Mouse (Mus musculus) testis, postnatal 10 days (tissue): ENCODE data around the gene Cldn2.

Source experiments
- DNase-seq: peaks from one replicate; pipeline ENCODE4 v3.0.0; 2021; ENCODE audit warnings: low spot score

The Cldn2 gene

GRCm38 (mm10) chrX:139808085-139808484 lies 7.5 kb downstream of the Cldn2 start:
- DNase-seq: no peak

GRCm38 (mm10) chrX:139808501-139808900 lies 7.9 kb downstream of the Cldn2 start:
- no peak for DNase-seq

GRCm38 (mm10) chrX:139812636-139813298 lies 12.1 kb downstream of the Cldn2 start:
- no peak for DNase-seq

DNA sequence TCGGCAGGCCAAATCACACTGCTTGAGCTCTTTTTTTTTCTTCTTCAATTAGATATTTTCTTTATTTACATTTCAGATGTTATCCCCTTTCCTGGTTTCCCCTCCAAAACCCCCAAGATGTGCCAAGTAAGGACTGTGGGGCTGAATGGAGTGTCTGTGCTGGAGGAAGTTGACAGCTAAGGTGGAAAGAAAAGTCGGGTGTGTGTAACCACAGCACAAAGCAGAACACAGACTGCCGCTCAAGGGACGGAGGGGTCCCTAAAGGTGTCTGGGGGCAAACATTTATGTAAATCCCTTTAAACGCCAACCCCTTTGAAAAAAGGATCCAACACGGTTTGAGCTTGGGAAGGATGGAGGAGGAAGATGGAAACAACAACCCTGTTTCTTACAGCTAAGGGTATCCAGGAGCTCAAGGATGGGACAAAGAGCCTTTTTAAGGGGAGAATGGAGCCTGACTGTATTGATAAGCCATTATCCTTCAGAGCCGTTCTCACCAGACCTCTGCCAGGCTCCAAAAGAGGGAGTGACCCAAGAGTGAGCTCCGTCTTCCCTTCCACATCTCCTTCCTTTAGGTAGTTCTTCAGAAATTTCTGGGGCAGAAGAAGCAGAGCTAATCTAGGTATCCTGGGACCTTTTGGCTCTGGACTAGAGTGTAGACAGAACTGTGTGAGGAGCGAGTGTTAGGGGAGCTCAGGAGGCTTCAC lies 12.8 kb downstream of the Cldn2 start:
- no peak for DNase-seq

DNA sequence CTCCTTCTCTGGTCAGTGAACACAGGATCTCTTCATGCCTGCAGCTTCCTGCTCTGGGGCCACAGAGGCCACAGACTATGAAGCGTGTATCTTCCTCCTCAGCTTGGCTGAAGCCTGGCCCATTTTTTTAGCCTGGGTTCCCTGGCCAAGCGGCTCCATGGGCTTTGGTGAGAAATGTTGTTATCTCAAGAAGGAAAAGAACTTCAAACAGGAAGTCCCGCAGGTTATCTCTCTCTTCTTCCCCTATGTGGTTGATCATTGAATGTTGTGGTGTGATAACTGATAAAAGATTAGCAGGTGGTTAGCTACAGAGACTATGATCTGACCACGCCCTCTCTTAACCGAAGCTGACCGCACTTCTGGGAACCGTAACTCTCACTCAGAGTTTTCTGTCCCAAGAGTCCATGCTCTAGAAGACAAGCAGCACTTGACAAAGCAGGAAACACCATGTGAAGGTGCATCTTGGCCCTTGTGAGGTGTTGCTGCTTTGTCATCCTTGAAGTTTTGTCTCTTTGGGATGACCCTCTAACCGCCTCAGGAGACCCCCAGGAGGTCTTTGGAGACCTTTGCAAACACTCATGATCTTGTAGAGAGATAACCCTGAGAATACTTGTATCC lies 13.5 kb downstream of the Cldn2 start:
- no peak for DNase-seq

DNA sequence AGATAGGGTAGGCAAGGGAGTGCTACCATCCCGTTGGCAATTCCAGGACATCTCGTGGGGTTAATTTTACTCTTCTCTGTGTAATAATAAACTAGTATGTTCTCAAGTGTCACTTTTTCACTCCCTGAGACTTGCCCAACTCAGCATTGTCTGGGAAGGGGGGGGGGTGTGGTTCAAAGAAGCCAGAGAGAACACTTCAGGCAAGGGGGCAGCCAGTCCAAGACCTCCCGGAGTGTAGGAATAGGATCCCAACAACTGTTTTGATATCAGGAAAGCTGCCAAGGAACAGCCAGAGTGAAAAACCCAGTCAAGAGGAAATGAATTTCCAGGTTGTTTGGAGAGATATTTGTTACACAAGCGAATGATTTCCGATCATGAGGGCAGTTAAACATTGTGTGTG lies 14.6 kb downstream of the Cldn2 start:
- DNase-seq: no peak

DNA sequence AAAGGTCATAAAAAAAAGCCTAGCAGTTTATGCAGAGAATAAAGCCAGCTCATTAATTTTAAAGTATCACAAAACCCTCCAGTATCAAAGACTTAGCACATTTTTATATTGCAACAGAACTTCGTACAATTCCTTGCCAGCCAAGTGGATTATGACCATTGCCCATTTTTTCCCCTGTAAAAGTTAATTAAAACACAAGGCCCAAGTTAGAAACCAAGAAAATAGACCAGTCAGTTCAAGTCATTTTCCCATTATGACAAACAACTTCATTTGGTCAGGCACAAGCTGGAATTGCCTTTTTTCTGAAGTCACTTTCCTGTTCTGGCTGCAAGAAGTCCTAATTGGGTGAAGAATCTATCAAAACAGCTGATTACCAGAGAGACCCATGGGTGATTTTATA lies 24.8 kb downstream of the Cldn2 start:
- no peak for DNase-seq

- no peak for DNase-seq
Measured at GRCm38 (mm10) chrX:139826926-139827325, 26.3 kb downstream of the Cldn2 start.

- no peak for DNase-seq
Measured at GRCm38 (mm10) chrX:139828363-139829092, 27.9 kb downstream of the Cldn2 start.

DNA sequence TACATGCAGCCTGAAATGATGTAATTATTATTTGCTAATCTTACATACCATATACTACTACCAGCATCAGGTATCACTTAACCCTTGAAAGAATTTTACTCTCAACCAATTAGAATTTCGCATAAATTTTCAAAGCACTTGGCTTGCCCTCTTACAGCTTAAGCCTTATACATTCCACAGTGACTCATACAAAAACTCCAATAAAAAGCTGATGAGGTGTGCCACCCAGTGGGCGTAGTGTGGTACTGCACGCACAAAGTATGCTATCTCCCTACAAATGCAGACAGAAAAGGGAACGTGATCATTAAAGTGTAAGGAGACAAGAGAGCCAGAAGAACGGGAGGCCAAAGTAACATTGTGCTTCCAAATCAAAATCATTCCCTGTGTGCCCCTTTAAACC lies 31.8 kb downstream of the Cldn2 start:
- peak; percentile 50 for DNase-seq

DNA sequence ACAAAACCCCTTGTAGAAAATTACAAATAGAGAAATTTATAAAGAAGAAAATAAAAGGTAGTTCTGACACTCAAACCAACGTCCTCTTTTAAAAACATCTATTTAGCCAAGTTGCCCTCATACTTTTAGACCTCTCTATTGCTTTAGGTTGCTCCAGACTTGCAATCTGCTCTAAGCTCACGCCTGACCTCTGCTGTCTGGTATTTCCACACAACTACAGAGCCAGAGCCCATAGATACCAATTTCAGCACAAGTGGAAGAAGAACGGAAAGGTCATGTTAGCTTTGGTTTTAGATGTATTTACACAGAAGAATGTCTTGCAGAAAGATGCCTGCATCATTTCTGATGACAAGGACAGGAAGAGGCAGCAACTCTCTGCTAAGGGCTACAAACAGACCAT lies 38.4 kb downstream of the Cldn2 start:
- peak; percentile 38 for DNase-seq

DNA sequence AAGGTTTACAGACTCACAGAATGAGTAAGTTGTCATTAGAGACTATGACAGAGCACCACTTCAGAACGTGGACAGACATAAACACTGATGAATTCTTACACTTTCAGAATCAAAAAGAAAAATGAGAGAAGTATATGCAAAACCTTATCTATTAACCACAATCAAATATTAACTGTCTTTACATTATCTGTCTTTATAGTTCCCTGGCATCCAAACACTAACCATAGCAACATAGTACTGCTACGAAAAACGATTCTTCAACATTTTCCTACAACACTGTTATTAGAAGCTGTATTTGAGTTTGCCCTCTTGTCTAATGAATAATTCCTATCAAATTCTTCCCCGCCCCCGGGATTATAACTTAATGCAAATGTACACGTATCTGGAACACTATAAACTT lies 40.5 kb downstream of the Cldn2 start:
- DNase-seq: no peak

DNA sequence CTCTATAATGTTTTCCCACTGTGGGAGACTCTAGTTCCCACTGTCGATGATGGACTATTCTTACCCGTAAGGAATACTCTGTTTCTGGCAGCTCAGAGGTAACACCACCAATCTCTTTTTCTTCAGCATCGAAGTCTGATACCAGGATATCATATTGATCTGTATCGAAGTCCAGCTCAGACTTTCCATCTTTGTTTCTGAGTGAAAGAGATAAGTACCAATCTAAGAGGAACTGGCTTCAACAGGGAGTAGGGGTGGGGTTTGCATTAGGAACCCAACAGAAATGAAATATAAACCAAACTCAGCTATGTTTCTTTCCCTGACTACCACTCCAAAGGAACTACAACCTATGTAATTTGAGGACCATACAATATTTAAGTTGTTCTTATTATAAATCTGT lies 54.2 kb downstream of the Cldn2 start:
- no peak for DNase-seq

GRCm38 (mm10) chrX:139859402-139859801 lies 58.8 kb downstream of the Cldn2 start:
- no peak for DNase-seq
